Mouse (Mus musculus) brain, embryonic 14.5 days (tissue): ENCODE data around the gene Rtp3.

Experiments
- CTCF ChIP-seq: fragments of 200-500 bp; IDR thresholded peaks from 2 replicates; pipeline ENCODE4 v1.5.1; 2012; ENCODE audit warnings: inconsistent platforms, mild to moderate bottlenecking, moderate library complexity, borderline replicate concordance; ENCODE audit not compliant: insufficient read depth, insufficient read length; ENCODE audit errors: extremely low read depth
- POLR2A ChIP-seq: fragments of 200-500 bp; IDR thresholded peaks from 2 replicates; pipeline ENCODE4 v1.6.1; 2012; ENCODE audit warnings: mild to moderate bottlenecking, inconsistent platforms, borderline replicate concordance; ENCODE audit not compliant: poor library complexity, insufficient read depth, insufficient read length, severe bottlenecking; ENCODE audit errors: extremely low read depth

- TF ChIP-seq POLR2A, result no peak
- no peak for TF ChIP-seq CTCF
These were observed 9.5 kb upstream of the Rtp3 start for GRCm38 (mm10) chr9:110999856-111000255.
